In genomic region chr7:141464603-141465201, GRCm38 (mm10) we compare ENCODE assay signal across 8 mouse cellular contexts. TPM values are rescaled to one million over a fixed set of nuclear protein-coding genes. Genes with fewer than 3 reads are reported as not detected.
DNase-seq lines count a peak whose midpoint lies in the region; ATAC-seq and TF ChIP-seq lines count a peak whose summit lies in the region.

No protein-coding gene starts in this region.

- WGBS in forebrain, embryonic 11.5 days: 3% methylated on average over 38 of the region's 38 CpGs
- 11% methylated on average over 38 of the region's 38 CpGs for WGBS in intestine, embryonic 14.5 days
- WGBS in lung, adult 2 months: 26% methylated on average over 38 of the region's 38 CpGs
- WGBS in stomach, embryonic 14.5 days: 9% methylated on average over 33 of the region's 38 CpGs

- peak overlapping the region; percentile 6; the same call in 1 of the 2 replicates for H3K4me3 ChIP-seq in forebrain, embryonic 11.5 days (ENCODE audit: low read depth, low read length)
- peak overlapping the region; percentile 2 for H3K4me3 ChIP-seq in intestine, embryonic 14.5 days (ENCODE audit: low read depth, low read length)
- peak overlapping the region; percentile 72 for H3K4me3 ChIP-seq in lung, adult 2 months (replicated peaks; ENCODE audit: extremely low read depth, low read depth, low read length)
- H3K4me3 ChIP-seq in stomach, embryonic 14.5 days (ENCODE audit: low read depth, low read length): peak overlapping the region; percentile 11; the same call in 1 of the 2 replicates

- H3K4me1 ChIP-seq in forebrain, embryonic 11.5 days (replicated peaks; ENCODE audit: control insufficient read depth, insufficient read depth, low read length): peaks cover 28% of the 10 kb centered on the region
- peaks cover 36% of the 10 kb centered on the region for H3K4me1 ChIP-seq in intestine, embryonic 14.5 days (replicated peaks; ENCODE audit: control insufficient read depth, insufficient read depth, low read length)
- H3K4me1 ChIP-seq in lung, adult 2 months (ENCODE audit: control insufficient read depth, insufficient read depth, low read length): peaks cover 43% of the 10 kb centered on the region
- peaks cover 51% of the 10 kb centered on the region for H3K4me1 ChIP-seq in stomach, embryonic 14.5 days (ENCODE audit: control insufficient read depth, insufficient read depth, low read length)

- TF ChIP-seq POLR2A in lung, adult 2 months (IDR thresholded peaks at IDR 0.05; ENCODE audit: borderline replicate concordance, extremely low read depth, low read depth, low read length): no peak

- peak; percentile 26 for DNase-seq in ovary, adult 18-20 months (ENCODE audit: low spot score)
- DNase-seq in ovary, postnatal 10 days (ENCODE audit: low spot score): no peak
- DNase-seq in forebrain, embryonic 11.5 days (ENCODE audit: low spot score): no peak
- DNase-seq in intestine, embryonic 14.5 days (ENCODE audit: low spot score): no peak
- DNase-seq in lung, adult 2 months: peak; percentile 59
- no peak for DNase-seq in urinary bladder, postnatal 36 days (ENCODE audit: low spot score in 2 of 2)
- no peak for DNase-seq in urinary bladder, postnatal 25 days (ENCODE audit: low spot score)

- H3K9ac ChIP-seq in forebrain, embryonic 11.5 days (ENCODE audit: low read length): no peak overlapping the region
- H3K9ac ChIP-seq in intestine, embryonic 14.5 days (ENCODE audit: low read length): no peak overlapping the region
- H3K9ac ChIP-seq in stomach, embryonic 14.5 days (replicated peaks; ENCODE audit: low read depth, low read length): 0 out of 2 replicates have a peak overlapping the region, but pooled peaks have one; percentile 2

- H3K27me3 ChIP-seq in forebrain, embryonic 11.5 days (ENCODE audit: control insufficient read depth, insufficient read depth, low read length): peaks cover 60% of the 10 kb centered on the region
- H3K27me3 ChIP-seq in intestine, embryonic 14.5 days (replicated peaks; ENCODE audit: control insufficient read depth, insufficient read depth, low read length): peaks cover 61% of the 10 kb centered on the region
- peaks cover 19% of the 10 kb centered on the region; the same call in 1 of the 2 replicates for H3K27me3 ChIP-seq in stomach, embryonic 14.5 days (ENCODE audit: control insufficient read depth, insufficient read depth, low read length)

- no peaks in the 10 kb centered on the region for H3K36me3 ChIP-seq in forebrain, embryonic 11.5 days (ENCODE audit: control insufficient read depth, insufficient read depth, low read length)
- peaks cover 2% of the 10 kb centered on the region for H3K36me3 ChIP-seq in intestine, embryonic 14.5 days (ENCODE audit: control insufficient read depth, insufficient read depth, low read length)
- peaks cover under 1% of the 10 kb centered on the region; the same call in 1 of the 2 replicates for H3K36me3 ChIP-seq in stomach, embryonic 14.5 days (ENCODE audit: control insufficient read depth, insufficient read depth, low read length)

- no peak overlapping the region for H3K27ac ChIP-seq in forebrain, embryonic 11.5 days (ENCODE audit: low read depth, low read length)
- H3K27ac ChIP-seq in intestine, embryonic 14.5 days (ENCODE audit: low read depth): no peak overlapping the region
- H3K27ac ChIP-seq in stomach, embryonic 14.5 days (ENCODE audit: low read length): no peak overlapping the region

- H3K9me3 ChIP-seq in forebrain, embryonic 11.5 days (ENCODE audit: control insufficient read depth, low read length): no peaks in the 10 kb centered on the region
- H3K9me3 ChIP-seq in intestine, embryonic 14.5 days (ENCODE audit: control insufficient read depth, low read length): no peaks in the 10 kb centered on the region
- no peaks in the 10 kb centered on the region for H3K9me3 ChIP-seq in stomach, embryonic 14.5 days (ENCODE audit: control insufficient read depth, low read depth, low read length)

- H3K4me2 ChIP-seq in forebrain, embryonic 11.5 days (ENCODE audit: low read depth, low read length, severe bottlenecking): peak overlapping the region; percentile 27; the same call in 1 of the 2 replicates
- peak overlapping the region; percentile 36 for H3K4me2 ChIP-seq in intestine, embryonic 14.5 days (ENCODE audit: low read length)
- peak overlapping the region; percentile 34 for H3K4me2 ChIP-seq in stomach, embryonic 14.5 days (replicated peaks; ENCODE audit: low read depth, low read length)

- no peak for ATAC-seq in forebrain, embryonic 11.5 days (replicated peaks; ENCODE audit: low FRiP score)
- no peak for ATAC-seq in intestine, embryonic 14.5 days (replicated peaks; ENCODE audit: low FRiP score, low TSS enrichment, low read depth)
- no peak for ATAC-seq in stomach, embryonic 14.5 days (ENCODE audit: insufficient number of reproducible peaks, insufficient read depth, low FRiP score, low read depth)

- TF ChIP-seq CTCF in lung, adult 2 months (IDR thresholded peaks at IDR 0.05; ENCODE audit: insufficient read depth, low read length): no peak

RNA-seq across cellular contexts. Expression of gene Cd151, which starts 2.5 kb away (rescaled TPM):
- polyA plus RNA-seq in forebrain, embryonic 11.5 days (2014; fragmentation: Nextera tagmentation; extraction: Ambion mirVana): 40.3 and 48.6 TPM in 2 replicates
- 73.4 and 73.5 TPM in 2 replicates for polyA plus RNA-seq in intestine, embryonic 14.5 days (2014; fragmentation: Nextera tagmentation; extraction: Ambion mirVana)
- polyA plus RNA-seq in lung, adult 2 months (2012; rRNA removed): 537 and 555 TPM in 2 replicates
- 87.0 and 94.0 TPM in 2 replicates for polyA plus RNA-seq in stomach, embryonic 14.5 days (2014; fragmentation: Nextera tagmentation; extraction: Ambion mirVana)

RNA-seq across cellular contexts. Expression of gene Cracr2b, which starts 3.8 kb away (rescaled TPM):
- polyA plus RNA-seq in forebrain, embryonic 11.5 days (2014; fragmentation: Nextera tagmentation; extraction: Ambion mirVana): 3.6 and 5.9 TPM in 2 replicates
- polyA plus RNA-seq in intestine, embryonic 14.5 days (2014; fragmentation: Nextera tagmentation; extraction: Ambion mirVana): 13.8 and 14.0 TPM in 2 replicates
- polyA plus RNA-seq in lung, adult 2 months (2012; rRNA removed): 177 and 239 TPM in 2 replicates
- 15.5 and 20.2 TPM in 2 replicates for polyA plus RNA-seq in stomach, embryonic 14.5 days (2014; fragmentation: Nextera tagmentation; extraction: Ambion mirVana)

RNA-seq across cellular contexts. Expression of gene Pnpla2, which starts 9.7 kb away (rescaled TPM):
- polyA plus RNA-seq in forebrain, embryonic 11.5 days (2014; fragmentation: Nextera tagmentation; extraction: Ambion mirVana): 16.9 and 17.9 TPM in 2 replicates
- 24.6 and 30.2 TPM in 2 replicates for polyA plus RNA-seq in intestine, embryonic 14.5 days (2014; fragmentation: Nextera tagmentation; extraction: Ambion mirVana)
- polyA plus RNA-seq in lung, adult 2 months (2012; rRNA removed): 289 and 356 TPM in 2 replicates
- 21.7 and 26.0 TPM in 2 replicates for polyA plus RNA-seq in stomach, embryonic 14.5 days (2014; fragmentation: Nextera tagmentation; extraction: Ambion mirVana)

RNA-seq across cellular contexts. Expression of gene Polr2l, which starts 10.2 kb away (rescaled TPM):
- 73.9 and 78.5 TPM in 2 replicates for polyA plus RNA-seq in forebrain, embryonic 11.5 days (2014; fragmentation: Nextera tagmentation; extraction: Ambion mirVana)
- polyA plus RNA-seq in intestine, embryonic 14.5 days (2014; fragmentation: Nextera tagmentation; extraction: Ambion mirVana): 67.7 and 73.4 TPM in 2 replicates
- 29.0 and 30.9 TPM in 2 replicates for polyA plus RNA-seq in lung, adult 2 months (2012; rRNA removed)
- 65.1 and 72.3 TPM in 2 replicates for polyA plus RNA-seq in stomach, embryonic 14.5 days (2014; fragmentation: Nextera tagmentation; extraction: Ambion mirVana)

RNA-seq across cellular contexts. Expression of gene Tspan4, which starts 10.3 kb away (rescaled TPM):
- 29.7 and 34.0 TPM in 2 replicates for polyA plus RNA-seq in forebrain, embryonic 11.5 days (2014; fragmentation: Nextera tagmentation; extraction: Ambion mirVana)
- polyA plus RNA-seq in intestine, embryonic 14.5 days (2014; fragmentation: Nextera tagmentation; extraction: Ambion mirVana): 75.1 and 83.9 TPM in 2 replicates
- polyA plus RNA-seq in lung, adult 2 months (2012; rRNA removed): 91.1 and 150 TPM in 2 replicates
- 72.1 and 76.7 TPM in 2 replicates for polyA plus RNA-seq in stomach, embryonic 14.5 days (2014; fragmentation: Nextera tagmentation; extraction: Ambion mirVana)

Comparison
In these comparisons a context has a peak if more than half of its experiments do, and no peak if none do; other contexts are left out.
1. DNase-seq: peak in ovary, adult 18-20 months (single experiment) and lung, adult 2 months (single experiment); none in ovary, postnatal 10 days (single experiment), forebrain, embryonic 11.5 days (single experiment), intestine, embryonic 14.5 days (single experiment), urinary bladder, postnatal 36 days (0 of 2) and urinary bladder, postnatal 25 days (single experiment).
2. H3K4me3 ChIP-seq: peak in every context shown above with its lines; median percentile 72 in lung, adult 2 months; 11 in stomach, embryonic 14.5 days; 6 in forebrain, embryonic 11.5 days; 2 in intestine, embryonic 14.5 days.
3. Peak in every context shown above with its lines, with median percentiles within 50 percentile points of each other: H3K4me2 ChIP-seq.